Mouse (Mus musculus): ENCODE data around the gene Cib1. TPM values are rescaled to one million over a fixed set of nuclear protein-coding genes. Genes with fewer than 3 reads are reported as not detected.

Gene Cib1
- polyA plus RNA-seq, 1 experiment from 2014 or later = 26.0 TPM

DNA sequence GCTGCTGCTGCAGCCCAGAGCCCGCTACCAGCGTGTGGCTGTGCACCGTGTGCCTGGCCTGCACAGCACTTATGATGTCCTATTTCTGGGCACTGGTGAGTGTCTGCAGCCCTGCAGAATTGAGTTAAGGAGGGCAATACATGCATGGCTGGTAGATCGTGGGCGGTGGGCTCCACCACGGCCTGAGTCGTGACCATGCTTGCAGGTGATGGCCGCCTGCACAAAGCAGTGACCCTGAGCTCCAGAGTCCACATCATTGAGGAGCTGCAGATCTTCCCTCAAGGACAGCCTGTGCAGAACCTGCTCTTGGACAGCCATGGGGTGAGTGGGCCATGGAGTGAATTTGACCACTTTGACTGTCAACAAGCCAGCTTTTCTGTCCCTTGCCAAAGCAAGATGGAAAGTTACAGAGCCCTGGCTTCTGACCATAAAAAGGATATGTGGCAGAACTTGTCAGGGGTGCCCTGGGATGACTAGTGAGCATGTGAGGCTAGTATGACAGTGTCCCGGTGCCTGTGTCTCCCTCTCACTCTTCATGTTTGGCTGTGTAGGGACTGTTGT, 12.3 kb downstream of the Cib1 start:
- no peaks in the 10 kb centered on the region for H3K4me1 ChIP-seq (ENCODE audit: control insufficient read depth, insufficient read depth, low read length)
- no peak overlapping the region for H3K4me2 ChIP-seq (ENCODE audit: low read length)
- no peak overlapping the region for H3K9ac ChIP-seq (ENCODE audit: low read depth, low read length)
- H3K9me3 ChIP-seq (replicated peaks; ENCODE audit: control insufficient read depth, low read length, poor library complexity, severe bottlenecking) = no peaks in the 10 kb centered on the region
- no peak overlapping the region for H3K27ac ChIP-seq (ENCODE audit: low read length)
- 97% methylated on average over 9 of the region's 9 CpGs for WGBS
- no peak overlapping the region for H3K4me3 ChIP-seq (ENCODE audit: low read depth, low read length)
- no peak for ATAC-seq
- H3K27me3 ChIP-seq (ENCODE audit: control insufficient read depth, insufficient read depth, low read depth, low read length) = no peaks in the 10 kb centered on the region
- H3K36me3 ChIP-seq (ENCODE audit: control insufficient read depth, insufficient read depth, low read length) = peaks cover 59% of the 10 kb centered on the region

DNA sequence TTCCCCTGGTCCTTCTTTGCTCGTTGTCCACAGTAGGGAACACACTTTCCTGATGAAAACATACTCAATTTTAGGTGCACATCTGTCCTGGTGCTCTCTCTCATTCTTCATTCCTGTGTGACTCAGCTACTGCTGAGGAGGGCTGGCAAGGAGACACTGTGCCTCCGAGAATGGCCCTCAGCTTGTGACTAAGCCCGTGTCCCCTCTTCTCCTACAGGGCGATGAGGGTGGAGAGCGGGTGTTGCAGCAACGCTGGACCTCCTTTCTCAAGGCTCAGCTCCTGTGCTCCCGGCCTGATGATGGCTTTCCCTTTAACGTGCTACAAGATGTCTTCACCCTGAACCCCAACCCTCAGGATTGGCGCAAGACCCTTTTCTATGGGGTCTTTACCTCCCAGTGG, 13.9 kb downstream of the Cib1 start:
- ATAC-seq = no peak
- Histone ChIP-seq H3K27me3 (ENCODE audit: control insufficient read depth, insufficient read depth, low read depth, low read length) (no peaks in the 10 kb centered on the region), H3K27ac (ENCODE audit: low read length) (no peak overlapping the region), H3K36me3 (ENCODE audit: control insufficient read depth, insufficient read depth, low read length) (peaks cover 42% of the 10 kb centered on the region), H3K4me3 (ENCODE audit: low read depth, low read length) (no peak overlapping the region), H3K4me1 (ENCODE audit: control insufficient read depth, insufficient read depth, low read length) (peaks cover 5% of the 10 kb centered on the region; the same call in 1 of the 2 replicates), H3K9me3 (replicated peaks; ENCODE audit: control insufficient read depth, low read length, poor library complexity, severe bottlenecking) (no peaks in the 10 kb centered on the region), H3K9ac (ENCODE audit: low read depth, low read length) (no peak overlapping the region), H3K4me2 (ENCODE audit: low read length) (no peak overlapping the region)
- 96% methylated on average over 9 of the region's 9 CpGs for WGBS

DNA sequence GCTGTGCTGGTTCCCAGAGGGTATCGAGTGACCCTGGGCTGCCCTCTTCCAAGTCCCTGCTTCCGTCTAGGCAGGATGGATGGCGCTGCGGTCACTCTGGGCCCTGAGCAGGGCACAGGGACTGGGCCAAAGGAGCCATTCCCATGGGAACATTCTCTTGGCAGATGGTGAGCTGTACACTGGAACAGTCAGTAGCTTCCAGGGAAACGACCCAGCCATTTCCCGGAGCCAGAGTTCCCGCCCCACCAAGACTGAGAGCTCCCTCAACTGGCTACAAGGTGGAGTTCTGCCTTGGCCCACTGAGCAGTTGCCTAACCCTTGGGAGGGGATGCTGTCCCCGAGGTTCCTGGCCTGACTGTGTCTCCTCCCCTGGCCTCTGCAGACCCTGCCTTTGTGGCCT, 16.0 kb downstream of the Cib1 start:
- WGBS = 73% methylated on average over 8 of the region's 8 CpGs
- no peak overlapping the region for H3K27ac ChIP-seq (ENCODE audit: low read length)
- no peak overlapping the region for H3K4me2 ChIP-seq (ENCODE audit: low read length)
- H3K9ac ChIP-seq (ENCODE audit: low read depth, low read length) = no peak overlapping the region
- H3K36me3 ChIP-seq (ENCODE audit: control insufficient read depth, insufficient read depth, low read length) = peaks cover 39% of the 10 kb centered on the region
- peak; percentile 54; the same call in 1 of the 2 replicates for ATAC-seq
- H3K9me3 ChIP-seq (replicated peaks; ENCODE audit: control insufficient read depth, low read length, poor library complexity, severe bottlenecking) = no peaks in the 10 kb centered on the region
- H3K27me3 ChIP-seq (ENCODE audit: control insufficient read depth, insufficient read depth, low read depth, low read length) = no peaks in the 10 kb centered on the region
- H3K4me3 ChIP-seq (ENCODE audit: low read depth, low read length) = no peak overlapping the region
- peaks cover 5% of the 10 kb centered on the region; the same call in 1 of the 2 replicates for H3K4me1 ChIP-seq (ENCODE audit: control insufficient read depth, insufficient read depth, low read length)

DNA sequence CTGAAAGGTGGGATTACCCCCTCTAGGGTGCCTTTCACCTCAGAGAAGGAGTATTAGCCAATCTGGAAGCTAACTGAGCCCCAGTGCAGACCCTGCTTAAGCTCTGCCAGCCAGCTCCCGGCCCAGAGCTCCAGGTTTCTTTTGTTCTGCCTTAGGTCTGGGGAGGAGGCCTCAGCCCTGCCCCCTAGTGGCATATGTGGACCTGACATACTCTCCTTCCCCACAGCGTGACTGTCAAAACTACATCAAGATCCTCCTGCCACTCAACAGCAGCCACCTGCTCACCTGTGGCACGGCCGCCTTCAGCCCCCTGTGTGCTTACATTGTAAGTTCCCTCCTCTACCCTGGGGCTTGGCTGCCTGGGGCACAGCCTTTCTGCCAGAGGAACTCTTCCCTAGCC, 17.2 kb downstream of the Cib1 start:
- Histone ChIP-seq H3K27me3 (ENCODE audit: control insufficient read depth, insufficient read depth, low read depth, low read length) (no peaks in the 10 kb centered on the region), H3K9ac (ENCODE audit: low read depth, low read length) (peak overlapping the region; percentile 43), H3K4me1 (ENCODE audit: control insufficient read depth, insufficient read depth, low read length) (peaks cover 5% of the 10 kb centered on the region; the same call in 1 of the 2 replicates), H3K9me3 (replicated peaks; ENCODE audit: control insufficient read depth, low read length, poor library complexity, severe bottlenecking) (no peaks in the 10 kb centered on the region), H3K4me2 (ENCODE audit: low read length) (no peak overlapping the region), H3K4me3 (ENCODE audit: low read depth, low read length) (no peak overlapping the region), H3K27ac (ENCODE audit: low read length) (peak overlapping the region; percentile 73), H3K36me3 (ENCODE audit: control insufficient read depth, insufficient read depth, low read length) (peaks cover 33% of the 10 kb centered on the region)
- ATAC-seq = peak; percentile 83
- 14% methylated on average over 4 of the region's 4 CpGs for WGBS

DNA sequence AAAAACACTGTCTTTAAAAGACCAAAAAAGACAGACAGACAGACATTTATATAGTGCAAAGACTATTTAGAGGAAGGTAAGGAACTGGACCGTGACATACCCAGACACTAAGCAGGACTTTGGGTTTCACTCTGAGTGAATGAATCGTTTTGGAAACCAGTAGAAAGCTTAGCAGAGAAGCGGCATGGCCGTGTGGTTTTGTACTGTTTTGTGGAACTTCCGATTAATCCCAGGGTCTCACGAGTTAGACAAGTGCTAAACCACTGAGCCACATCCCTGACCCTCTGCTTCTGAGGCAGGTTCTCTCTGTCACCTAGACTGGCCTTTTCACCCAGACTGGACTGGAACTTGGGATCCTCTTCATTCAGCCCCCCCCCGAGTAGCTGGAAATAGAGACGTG, 18.2 kb downstream of the Cib1 start:
- H3K9ac ChIP-seq (ENCODE audit: low read depth, low read length) = no peak overlapping the region

DNA sequence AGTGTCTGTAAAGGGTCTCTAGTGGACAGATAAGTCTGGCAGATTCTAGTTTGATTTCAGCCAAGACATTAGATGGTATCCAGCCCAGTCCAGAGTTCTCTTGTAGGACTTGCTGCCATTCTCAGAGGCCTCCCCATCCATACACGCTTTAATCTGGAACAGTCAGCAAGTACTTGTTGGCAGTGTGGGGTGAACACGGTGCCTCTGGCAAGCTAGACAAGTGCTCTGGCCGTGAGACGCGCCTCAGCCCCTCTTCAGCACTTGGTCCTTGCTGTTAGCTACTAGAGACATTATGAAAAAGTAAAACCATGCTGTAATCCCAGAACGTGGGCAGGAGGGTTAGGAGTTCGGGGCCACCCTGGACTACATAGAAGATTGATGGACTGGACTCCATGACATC, 19.0 kb downstream of the Cib1 start:
- Histone ChIP-seq H3K9me3 (replicated peaks; ENCODE audit: control insufficient read depth, low read length, poor library complexity, severe bottlenecking) (no peaks in the 10 kb centered on the region), H3K4me1 (ENCODE audit: control insufficient read depth, insufficient read depth, low read length) (peaks cover 5% of the 10 kb centered on the region; the same call in 1 of the 2 replicates), H3K27ac (ENCODE audit: low read length) (no peak overlapping the region), H3K4me3 (ENCODE audit: low read depth, low read length) (no peak overlapping the region), H3K36me3 (ENCODE audit: control insufficient read depth, insufficient read depth, low read length) (peaks cover 16% of the 10 kb centered on the region), H3K4me2 (ENCODE audit: low read length) (no peak overlapping the region), H3K27me3 (ENCODE audit: control insufficient read depth, insufficient read depth, low read depth, low read length) (no peaks in the 10 kb centered on the region), H3K9ac (ENCODE audit: low read depth, low read length) (no peak overlapping the region)
- whole genome bisulfite sequencing = 92% methylated on average over 7 of the region's 7 CpGs
- ATAC-seq = no peak

More for the DNA sequence above, 18.2 kb downstream of the Cib1 start:
- H3K4me1 ChIP-seq (ENCODE audit: control insufficient read depth, insufficient read depth, low read length) = peaks cover 5% of the 10 kb centered on the region; the same call in 1 of the 2 replicates
- no peak overlapping the region for H3K4me3 ChIP-seq (ENCODE audit: low read depth, low read length)
- H3K9me3 ChIP-seq (replicated peaks; ENCODE audit: control insufficient read depth, low read length, poor library complexity, severe bottlenecking) = no peaks in the 10 kb centered on the region
- no peaks in the 10 kb centered on the region for H3K27me3 ChIP-seq (ENCODE audit: control insufficient read depth, insufficient read depth, low read depth, low read length)
- H3K36me3 ChIP-seq (ENCODE audit: control insufficient read depth, insufficient read depth, low read length) = peaks cover 24% of the 10 kb centered on the region
- H3K4me2 ChIP-seq (ENCODE audit: low read length) = no peak overlapping the region
- H3K27ac ChIP-seq (ENCODE audit: low read length) = no peak overlapping the region; the same call in 1 of the 2 replicates
- ATAC-seq = no peak
- 64% methylated on average over 8 of the region's 8 CpGs for WGBS

DNA sequence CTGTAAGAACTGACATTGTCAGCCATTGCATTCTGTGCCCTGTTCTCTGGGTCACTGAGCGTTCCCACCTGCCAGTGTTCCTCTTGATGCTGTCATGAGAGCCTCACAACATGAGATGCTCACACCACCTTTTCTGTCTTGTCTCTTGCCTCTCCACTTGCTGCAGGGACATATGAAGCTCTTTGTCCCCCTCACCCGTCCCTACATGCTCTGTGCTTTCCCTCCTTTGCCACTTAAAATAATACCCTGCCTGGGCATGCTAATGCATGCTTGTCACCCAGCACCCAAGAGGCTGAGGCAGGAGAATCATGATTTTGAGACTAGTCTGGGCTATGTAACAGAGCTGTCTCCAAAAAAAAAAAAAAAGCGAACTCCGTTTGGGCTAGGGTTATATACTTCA, 21.6 kb downstream of the Cib1 start:
- 76% methylated on average over 4 of the region's 4 CpGs for WGBS
- no peak overlapping the region for H3K4me3 ChIP-seq (ENCODE audit: low read depth, low read length)
- H3K9ac ChIP-seq (ENCODE audit: low read depth, low read length) = no peak overlapping the region
- H3K27me3 ChIP-seq (ENCODE audit: control insufficient read depth, insufficient read depth, low read depth, low read length) = no peaks in the 10 kb centered on the region
- ATAC-seq = no peak
- peaks cover 12% of the 10 kb centered on the region; the same call in 1 of the 2 replicates for H3K4me1 ChIP-seq (ENCODE audit: control insufficient read depth, insufficient read depth, low read length)
- H3K27ac ChIP-seq (ENCODE audit: low read length) = no peak overlapping the region
- no peaks in the 10 kb centered on the region; the same call in 1 of the 2 replicates for H3K36me3 ChIP-seq (ENCODE audit: control insufficient read depth, insufficient read depth, low read length)
- no peaks in the 10 kb centered on the region for H3K9me3 ChIP-seq (replicated peaks; ENCODE audit: control insufficient read depth, low read length, poor library complexity, severe bottlenecking)
- no peak overlapping the region for H3K4me2 ChIP-seq (ENCODE audit: low read length)

DNA sequence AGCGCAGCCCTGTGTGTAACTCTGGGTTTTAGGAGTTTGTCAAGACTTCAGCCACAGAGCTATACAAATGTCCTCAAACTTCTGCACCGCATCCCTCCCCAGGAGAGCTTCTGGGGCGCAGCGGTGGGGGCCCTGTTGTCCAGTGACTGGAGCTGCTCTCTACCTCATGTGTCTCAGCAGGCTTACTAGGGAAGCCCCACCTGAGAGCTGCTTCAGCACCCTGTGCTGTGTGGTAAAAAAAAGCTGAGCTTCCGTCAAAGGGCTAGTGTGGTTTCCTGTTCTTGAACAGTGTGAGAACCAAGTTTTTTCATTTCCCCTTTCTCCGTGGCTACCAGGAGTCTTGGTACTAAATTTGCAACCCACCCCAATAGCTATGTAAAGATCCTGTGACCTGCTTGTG, 22.9 kb downstream of the Cib1 start:
- no peak overlapping the region for H3K9ac ChIP-seq (ENCODE audit: low read depth, low read length)
- no peaks in the 10 kb centered on the region for H3K9me3 ChIP-seq (replicated peaks; ENCODE audit: control insufficient read depth, low read length, poor library complexity, severe bottlenecking)
- no peak overlapping the region for H3K27ac ChIP-seq (ENCODE audit: low read length)
- 0 out of 2 replicates have a peak, but pooled peaks cover 7% of the 10 kb centered on the region for H3K4me1 ChIP-seq (ENCODE audit: control insufficient read depth, insufficient read depth, low read length)
- 79% methylated on average over 6 of the region's 6 CpGs for WGBS
- no peak overlapping the region for H3K4me2 ChIP-seq (ENCODE audit: low read length)
- no peaks in the 10 kb centered on the region for H3K27me3 ChIP-seq (ENCODE audit: control insufficient read depth, insufficient read depth, low read depth, low read length)
- H3K36me3 ChIP-seq (ENCODE audit: control insufficient read depth, insufficient read depth, low read length) = no peaks in the 10 kb centered on the region
- no peak for ATAC-seq
- H3K4me3 ChIP-seq (ENCODE audit: low read depth, low read length) = no peak overlapping the region

DNA sequence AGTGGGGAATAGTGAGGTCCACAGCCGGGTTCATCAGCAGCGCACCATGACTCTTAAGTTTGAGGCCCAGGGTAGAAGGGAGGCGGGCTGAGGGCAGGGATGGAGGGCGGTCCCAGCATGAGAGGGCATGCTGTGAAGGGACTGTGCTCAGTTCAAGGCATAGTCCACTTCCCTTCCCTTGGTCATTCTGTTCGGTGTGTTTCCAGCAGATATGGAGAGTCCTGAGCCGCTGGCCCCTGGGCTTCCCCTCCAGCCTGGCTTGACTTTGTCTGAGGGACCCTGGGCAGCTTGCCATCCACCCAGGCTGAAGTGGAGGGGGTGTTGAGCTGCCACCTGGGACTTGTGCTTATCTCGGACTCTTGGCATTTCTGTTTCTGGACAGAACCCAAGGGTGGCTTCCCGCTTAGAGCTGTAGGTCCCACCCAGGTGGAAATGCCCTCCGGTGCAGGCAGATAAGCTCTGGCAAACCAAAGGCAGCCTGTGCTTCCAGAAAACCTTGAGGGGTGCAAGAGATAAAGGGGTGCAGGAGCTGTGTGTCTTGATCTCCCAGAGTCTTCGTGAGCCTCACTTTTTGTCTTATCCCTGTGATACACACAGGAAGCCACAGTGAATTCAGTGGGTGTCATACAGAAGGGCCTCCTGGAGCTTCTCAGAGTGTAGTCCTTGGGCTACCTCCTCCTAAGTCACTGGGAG, 23.7 kb downstream of the Cib1 start:
- no peaks in the 10 kb centered on the region for H3K9me3 ChIP-seq (replicated peaks; ENCODE audit: control insufficient read depth, low read length, poor library complexity, severe bottlenecking)
- H3K4me3 ChIP-seq (ENCODE audit: low read depth, low read length) = no peak overlapping the region
- no peaks in the 10 kb centered on the region for H3K36me3 ChIP-seq (ENCODE audit: control insufficient read depth, insufficient read depth, low read length)
- no peak overlapping the region for H3K9ac ChIP-seq (ENCODE audit: low read depth, low read length)
- no peaks in the 10 kb centered on the region for H3K27me3 ChIP-seq (ENCODE audit: control insufficient read depth, insufficient read depth, low read depth, low read length)
- no peak for ATAC-seq
- 75% methylated on average over 10 of the region's 10 CpGs for WGBS
- H3K4me1 ChIP-seq (ENCODE audit: control insufficient read depth, insufficient read depth, low read length) = peaks cover 8% of the 10 kb centered on the region
- no peak overlapping the region for H3K27ac ChIP-seq (ENCODE audit: low read length)
- H3K4me2 ChIP-seq (ENCODE audit: low read length) = no peak overlapping the region
